Mouse (Mus musculus) cerebellum, adult (tissue): ENCODE measurements around the gene Trim28.
A peak's percentile ranks its signal among the peaks of the same experiment; 100 is the strongest.

ENCODE experiments used
- ATAC-seq: cut with Nextera tagmentation; 2 replicates; pipeline ENCODE4 v1.9.2; 2017; ENCODE audit warnings: mild to moderate bottlenecking, moderate library complexity, mixed read lengths; ENCODE audit not compliant: insufficient number of reproducible peaks, low FRiP score, low TSS enrichment

The Trim28 gene

DNA sequence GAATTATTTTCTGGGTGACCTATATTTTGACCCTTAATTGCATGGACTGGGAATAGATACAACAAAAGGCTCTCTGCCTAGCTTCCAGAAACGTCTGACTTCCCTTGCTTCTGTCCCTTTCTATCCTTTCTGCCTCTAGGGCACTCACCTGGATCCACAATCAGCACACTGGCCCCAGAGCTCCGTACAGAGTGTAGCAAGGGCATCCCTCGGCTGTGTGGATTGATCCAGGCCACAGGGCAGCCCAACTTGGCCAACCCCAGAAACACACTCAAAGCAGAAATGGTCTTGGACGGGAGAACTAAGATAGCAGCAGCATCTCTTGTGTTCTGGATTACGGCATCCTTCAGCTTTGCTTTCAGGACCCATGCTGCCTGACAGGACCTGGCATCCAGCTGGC, 1.7 kb upstream of the Trim28 start:
- no peak for ATAC-seq

DNA sequence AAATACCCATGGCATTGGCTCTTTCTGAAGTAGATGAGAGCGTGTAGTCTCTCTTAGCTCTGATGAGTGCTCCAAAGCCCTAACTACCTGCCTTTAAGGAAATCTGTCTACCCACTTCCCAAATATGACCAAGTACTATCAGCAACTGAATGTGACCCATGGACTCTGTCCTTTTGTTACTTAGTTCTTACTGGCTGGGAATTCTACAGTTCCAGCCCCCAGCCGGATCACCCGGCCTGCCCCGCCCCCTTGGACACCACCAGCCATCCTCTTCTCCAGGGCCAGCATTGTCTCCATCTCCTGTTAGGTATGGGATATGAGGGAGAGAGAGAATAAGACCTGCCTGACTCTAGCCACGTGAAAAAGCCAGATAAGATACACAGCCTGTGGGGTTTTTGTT, 861 bp upstream of the Trim28 start, which contains the start of gene Slc27a5:
Gene Slc27a5 (minus strand): TSS at position 140 of the 400 bp plus-strand sequence.
- ATAC-seq = no peak

GRCm38 (mm10) chr7:13001584-13001983, 2.7 kb downstream of the Trim28 start:
- ATAC-seq = no peak

GRCm38 (mm10) chr7:13003380-13003779, 4.5 kb downstream of the Trim28 start:
- ATAC-seq = no peak

DNA sequence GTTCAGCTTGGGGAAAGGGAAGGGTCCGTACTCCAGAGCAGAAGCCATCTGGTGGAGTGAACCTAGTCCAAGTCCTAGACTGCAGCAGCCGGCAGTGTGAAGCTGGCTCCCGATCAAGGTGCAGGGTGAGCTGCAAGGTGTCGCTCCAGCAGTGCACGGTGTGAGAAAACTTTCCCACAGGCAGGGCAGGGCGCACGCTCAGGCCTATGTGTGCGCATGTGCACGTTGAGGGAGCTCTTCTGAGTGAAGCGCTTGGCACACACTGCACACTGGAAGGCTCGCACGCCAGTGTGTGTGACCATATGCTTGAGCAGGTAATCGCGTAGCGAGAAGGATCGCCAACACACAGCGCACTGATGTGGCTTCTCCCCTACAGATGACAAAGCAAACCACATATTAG, 7.1 kb downstream of the Trim28 start:
- ATAC-seq = no peak

- no peak for ATAC-seq
Measured at GRCm38 (mm10) chr7:13006531-13006930, 7.6 kb downstream of the Trim28 start.

GRCm38 (mm10) chr7:13007341-13008092, 8.6 kb downstream of the Trim28 start:
- ATAC-seq = no peak

GRCm38 (mm10) chr7:13009143-13010004, 10.5 kb downstream of the Trim28 start:
- ATAC-seq = peak; percentile 89

DNA sequence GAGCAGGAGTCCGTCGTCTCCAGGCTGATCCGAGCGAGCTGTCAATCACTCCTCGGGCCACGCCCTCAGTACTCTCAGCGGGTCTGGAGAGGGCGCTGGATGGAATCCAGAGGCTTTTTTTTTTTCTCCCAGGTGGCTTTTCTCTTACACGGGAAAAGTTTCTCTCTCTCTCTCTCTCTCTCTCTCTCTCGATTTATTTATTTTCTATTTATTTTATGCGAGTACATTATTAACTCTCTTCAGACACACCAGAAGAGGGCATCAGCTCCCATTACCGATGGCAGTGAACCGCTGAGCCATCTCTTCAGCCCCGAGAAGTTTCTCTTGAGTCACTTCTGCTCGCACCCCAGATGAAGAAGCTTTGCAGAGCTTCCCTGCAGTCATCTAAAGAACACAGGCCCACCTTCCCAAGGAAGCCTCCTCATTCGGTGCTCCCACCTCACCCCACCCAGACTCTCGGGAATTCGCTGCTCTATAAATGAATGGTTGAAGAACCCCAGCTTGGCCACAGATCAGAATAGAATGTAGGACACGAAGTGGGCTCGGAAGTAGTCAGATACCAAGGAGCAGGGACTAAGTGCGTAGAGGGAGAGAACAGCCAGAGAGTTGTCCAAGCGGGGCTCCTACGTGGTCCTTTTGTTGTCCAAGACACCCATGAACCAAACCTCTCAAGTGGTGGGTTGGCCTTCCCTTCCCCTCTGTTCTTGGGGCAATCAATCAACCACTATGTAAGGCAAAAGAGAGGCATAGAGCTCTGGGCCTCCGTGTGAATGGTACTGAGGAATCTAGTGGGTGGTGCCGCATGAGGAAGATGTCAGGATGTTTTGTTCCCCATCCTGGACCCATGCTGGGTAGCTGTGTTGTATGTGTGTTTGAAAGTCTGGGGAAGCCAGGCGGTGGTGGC, 11.3 kb downstream of the Trim28 start, which contains the start of gene Zbtb45:
Gene Zbtb45 (minus strand): TSS at position 30 of the 904 bp plus-strand sequence.
- ATAC-seq = no peak

DNA sequence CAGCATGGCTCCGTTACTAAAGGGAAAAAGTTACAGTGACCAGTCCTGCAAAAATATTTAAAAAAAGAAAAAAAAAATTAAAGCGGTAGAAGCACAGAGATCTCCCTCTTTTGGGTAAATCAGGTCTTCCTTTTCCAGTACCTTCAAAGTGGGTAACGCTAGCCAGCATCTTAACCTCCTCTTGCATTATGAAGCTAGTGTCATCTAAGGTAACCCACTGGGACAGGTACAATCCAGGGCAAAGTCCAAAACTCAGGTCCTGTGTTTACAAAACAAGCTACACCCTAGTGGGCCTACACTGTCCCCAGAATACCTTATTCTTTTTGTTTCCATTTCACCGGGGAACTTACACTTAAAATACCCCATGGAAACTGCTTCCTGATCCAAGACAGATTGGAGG, 14.8 kb downstream of the Trim28 start:
- ATAC-seq = no peak

GRCm38 (mm10) chr7:13014275-13014839, 15.4 kb downstream of the Trim28 start:
- ATAC-seq = no peak

DNA sequence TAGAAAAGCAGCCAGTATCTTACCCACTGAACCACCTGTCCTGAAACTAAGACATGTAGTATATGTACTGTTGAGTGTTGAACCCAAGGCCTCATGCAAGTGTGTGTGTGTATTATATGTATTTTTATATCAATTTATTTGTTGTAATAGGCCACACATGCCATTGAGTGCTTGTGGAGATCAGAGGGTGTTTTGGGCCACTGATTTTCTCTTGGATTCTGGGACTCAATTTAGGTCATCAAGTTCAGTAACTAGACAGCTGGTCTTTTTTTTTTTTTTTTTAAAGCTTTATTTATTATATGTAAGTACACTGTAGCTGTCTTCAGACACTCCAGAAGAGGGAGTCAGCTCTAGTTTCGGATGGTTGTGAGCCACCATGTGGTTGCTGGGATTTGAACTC, 16.3 kb downstream of the Trim28 start:
- no peak for ATAC-seq

DNA sequence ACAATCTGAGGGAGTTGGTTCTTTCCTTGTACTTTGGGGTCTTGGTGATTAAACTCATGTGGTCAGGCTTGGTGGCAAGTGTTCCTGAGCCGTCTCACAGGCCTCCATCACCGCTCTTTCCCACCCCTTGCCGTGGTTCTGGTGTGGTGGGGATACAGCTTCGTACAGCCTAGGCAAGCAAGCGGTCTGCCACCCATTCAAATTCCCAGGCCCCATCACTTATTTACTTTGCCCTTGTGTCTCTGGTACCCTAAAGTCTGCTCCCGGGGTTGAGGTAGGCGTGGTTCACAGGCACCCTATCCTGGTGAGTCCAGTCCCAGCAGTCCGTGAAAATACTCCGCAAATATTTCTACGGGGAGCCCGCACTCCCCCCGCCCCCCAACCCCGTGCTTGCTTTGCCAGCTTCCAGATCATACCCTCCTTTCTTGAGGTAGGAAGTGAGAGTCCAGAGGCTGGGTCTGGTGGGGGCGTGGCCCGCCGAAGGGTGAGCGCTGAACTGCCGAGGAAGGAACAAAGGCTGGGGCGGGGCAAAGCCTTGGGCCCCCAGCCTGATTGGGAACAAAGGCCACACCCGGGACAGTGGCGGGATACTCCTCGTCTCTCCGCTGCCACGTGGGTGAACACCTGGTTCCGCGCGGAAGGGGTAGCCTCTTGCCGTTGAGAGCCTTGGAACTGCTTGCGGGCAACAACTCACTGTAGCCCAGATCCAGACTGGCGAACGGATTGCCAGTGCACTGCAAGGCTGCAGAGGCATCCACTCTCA, 24.0 kb downstream of the Trim28 start:
- 0 out of 2 replicates have a peak, but pooled peaks have one; percentile 4 for ATAC-seq

DNA sequence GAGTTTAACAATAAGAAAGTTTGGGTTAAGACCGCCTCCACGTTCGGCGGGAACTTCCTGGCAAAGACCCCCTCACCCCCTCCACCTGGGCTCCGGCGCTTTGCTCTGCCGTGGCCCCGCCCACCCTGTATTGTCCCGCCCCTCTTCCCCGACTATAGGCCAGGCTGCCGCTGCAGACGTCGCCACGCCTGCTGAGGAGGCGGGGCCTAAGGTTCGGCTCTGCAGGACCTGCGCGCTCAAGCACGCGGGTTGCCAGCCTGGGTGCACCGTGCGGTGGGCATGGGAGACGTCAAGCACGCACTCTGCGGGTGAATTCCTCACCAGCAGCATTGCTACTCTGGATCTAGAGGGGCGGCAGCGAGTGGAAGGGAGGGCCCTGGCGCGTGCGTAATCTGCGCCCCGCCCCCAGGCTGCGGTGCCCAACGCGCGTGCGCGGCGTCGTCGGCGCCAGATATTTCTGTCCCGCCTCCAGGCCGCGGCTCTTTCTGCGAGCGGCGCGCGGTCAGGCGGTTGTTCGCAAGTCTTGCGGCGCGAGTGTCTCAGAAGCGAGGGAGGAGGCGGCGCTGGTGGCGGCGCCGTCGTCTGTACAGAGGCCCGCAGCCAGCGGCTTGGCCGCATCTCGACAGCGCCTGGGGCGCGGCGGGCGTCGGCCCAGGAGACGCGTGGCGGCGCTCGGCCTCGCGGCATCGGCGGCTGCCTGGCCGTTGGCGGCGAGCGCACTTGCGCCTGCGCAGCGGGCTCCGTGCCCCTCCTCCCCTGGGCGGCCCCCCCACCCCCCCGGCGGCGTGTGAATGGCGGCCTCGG, 25.2 kb downstream of the Trim28 start:
- ATAC-seq = peak; percentile 85

- ATAC-seq = peak; percentile 28
Measured at GRCm38 (mm10) chr7:13024805-13025204, 25.9 kb downstream of the Trim28 start.

GRCm38 (mm10) chr7:13025511-13026112, 26.7 kb downstream of the Trim28 start:
- no peak for ATAC-seq

GRCm38 (mm10) chr7:13028986-13029385, 30.1 kb downstream of the Trim28 start:
- ATAC-seq = no peak

GRCm38 (mm10) chr7:13031069-13031468, 32.2 kb downstream of the Trim28 start:
- ATAC-seq = no peak
